Mouse (Mus musculus) brain, embryonic 14.5 days (tissue): Measurements from ENCODE around the gene Pfas.

Source experiments
- CTCF ChIP-seq: fragments of 200-500 bp; IDR thresholded peaks from 2 replicates; pipeline ENCODE4 v1.5.1; 2012; ENCODE audit warnings: inconsistent platforms, mild to moderate bottlenecking, moderate library complexity, borderline replicate concordance; ENCODE audit not compliant: insufficient read depth, insufficient read length; ENCODE audit errors: extremely low read depth
- POLR2A ChIP-seq: fragments of 200-500 bp; IDR thresholded peaks from 2 replicates; pipeline ENCODE4 v1.6.1; 2012; ENCODE audit warnings: mild to moderate bottlenecking, inconsistent platforms, borderline replicate concordance; ENCODE audit not compliant: poor library complexity, insufficient read depth, insufficient read length, severe bottlenecking; ENCODE audit errors: extremely low read depth

- TF ChIP-seq CTCF (no peak), POLR2A (no peak)
Observed at GRCm38 (mm10) chr11:68942731-68943130, 65.5 kb downstream of the Pfas start.
